Mouse (Mus musculus) gastrocnemius, postnatal 14 days (tissue): ENCODE results near the gene Grifin. TPM values are rescaled to one million over a fixed set of nuclear protein-coding genes. Genes with fewer than 3 reads are reported as not detected.

Experiments
- DNase-seq: peaks from one replicate; pipeline ENCODE4 v3.0.0; 2021; ENCODE audit warnings: mixed read lengths
- intact Hi-C: fragments of 180-260 bp; cut with DNase I; formaldehyde crosslinking; loops from one replicate; pipeline ENCODE4 v1.15.1; 2025; ENCODE audit warnings: low total_unique reads
- total RNA-seq, 2 experiments: library from RNA; stranded (reverse); gene quantifications; 2 replicates each; pipeline ENCODE4 v1.2.3; 2021

Grifin gene
- total RNA-seq, 2 experiments from 2014 or later, result not detected

GRCm38 (mm10) chr5:140565451-140565850, 580 bp upstream of the Grifin start:
- intact Hi-C loops, result no loop called here
- DNase-seq, result peak; percentile 80

GRCm38 (mm10) chr5:140562601-140563000, 2.3 kb downstream of the Grifin start:
- intact Hi-C loops, result no loop called here
- no peak for DNase-seq

GRCm38 (mm10) chr5:140556859-140557258, 8.0 kb downstream of the Grifin start:
- intact Hi-C loops, result no loop called here
- no peak for DNase-seq

- intact Hi-C loops, result no loop called here
Observed at GRCm38 (mm10) chr5:140553719-140554118, 11.2 kb downstream of the Grifin start.

GRCm38 (mm10) chr5:140549306-140550047, 15.4 kb downstream of the Grifin start:
- intact Hi-C loops, result no loop called here
- no peak for DNase-seq

More at GRCm38 (mm10) chr5:140553719-140554118, 11.2 kb downstream of the Grifin start:
- peak; percentile 0 for DNase-seq

- intact Hi-C loops, result no loop called here
- DNase-seq, result no peak
Observed at GRCm38 (mm10) chr5:140546332-140546731, 18.5 kb downstream of the Grifin start.

- DNase-seq, result no peak
- intact Hi-C loops, result no loop called here
Observed at GRCm38 (mm10) chr5:140545651-140546050, 19.2 kb downstream of the Grifin start.

GRCm38 (mm10) chr5:140542811-140543575, 21.9 kb downstream of the Grifin start:
- no peak for DNase-seq
- intact Hi-C loops, result no loop called here

GRCm38 (mm10) chr5:140540106-140540505, 24.8 kb downstream of the Grifin start:
- intact Hi-C loops, result loop anchor here (2.0 kb wide), 1 partner anchor 79 kb away; no protein-coding TSS in a partner anchor
- peak; percentile 76 for DNase-seq

- intact Hi-C loops, result loop anchor here (5.0 kb wide), 1 partner anchor 124 kb away; no protein-coding TSS in a partner anchor
- peak; percentile 21 for DNase-seq
Observed at GRCm38 (mm10) chr5:140538111-140538683, 26.7 kb downstream of the Grifin start.

- intact Hi-C loops, result no loop called here
- DNase-seq, result no peak
Observed at GRCm38 (mm10) chr5:140526754-140527153, 38.1 kb downstream of the Grifin start.

GRCm38 (mm10) chr5:140521196-140521595, 43.7 kb downstream of the Grifin start:
- no peak for DNase-seq
- intact Hi-C loops, result no loop called here

- no peak for DNase-seq
- intact Hi-C loops, result no loop called here
Observed at GRCm38 (mm10) chr5:140517921-140518230, 47.0 kb downstream of the Grifin start.

GRCm38 (mm10) chr5:140517159-140517920, 47.5 kb downstream of the Grifin start:
- DNase-seq, result no peak
- intact Hi-C loops, result no loop called here

GRCm38 (mm10) chr5:140514799-140515486, 49.9 kb downstream of the Grifin start:
- intact Hi-C loops, result no loop called here
- DNase-seq, result no peak

- intact Hi-C loops, result no loop called here
Observed at GRCm38 (mm10) chr5:140513921-140514320, 51.0 kb downstream of the Grifin start.

More at GRCm38 (mm10) chr5:140513921-140514320, 51.0 kb downstream of the Grifin start:
- DNase-seq, result no peak
